Comparison of ENCODE assay signal across 23 mouse cellular contexts in genomic region chr10:11208670-11209069, GRCm38 (mm10). TPM values are rescaled to one million over a fixed set of nuclear protein-coding genes. Genes with fewer than 3 reads are reported as not detected.
DNase-seq lines count a peak whose midpoint lies in the region; ATAC-seq and TF ChIP-seq lines count a peak whose summit lies in the region.
"Had no signal": no experiment of that assay in that cellular context is flagged by ENCODE, and none has a peak within 500 bp of the region (broad histone marks: within the 10 kb centered on the region; RNA-seq: fewer than 3 reads in every experiment).

No protein-coding gene starts in this region.

- peak; percentile 4 for DNase-seq in G1E (ENCODE audit: low spot score)
- DNase-seq in liver, embryonic 14.5 days (ENCODE audit: low read depth in 3 of 3, low spot score in 3 of 3) = no peak
- DNase-seq in gastrocnemius, postnatal 4 days (ENCODE audit: low spot score in 2 of 2) = no peak
- no peak for DNase-seq in adrenal gland, postnatal 14 days
- DNase-seq in kidney, adult 9 months = no peak
- DNase-seq: adrenal gland, adult 2 months; adrenal gland, postnatal 36 days; cerebellum, adult 2 months; cerebellum, postnatal 10 days; embryo, embryonic 11 days; heart, postnatal 10 days; heart, postnatal 4 days had no signal

- no peak overlapping the region for H3K4me2 ChIP-seq in liver, embryonic 14.5 days (ENCODE audit: low read depth)
- H3K4me2 ChIP-seq: embryonic facial prominence, embryonic 15.5 days; hindbrain, embryonic 12.5 days had no signal

- H3K4me3 ChIP-seq in G1E (ENCODE audit: low read depth, low read length) = no peak overlapping the region
- no peak overlapping the region for H3K4me3 ChIP-seq in liver, embryonic 14.5 days (ENCODE audit: insufficient read depth in 1 of 2, low read depth in 2 of 2, low read length in 2 of 2)
- H3K4me3 ChIP-seq: embryonic facial prominence, embryonic 15.5 days; erythroblast, embryonic 14.5 days; forebrain, embryonic 10.5 days; heart, embryonic 10.5 days; hindbrain, embryonic 12.5 days had no signal

- H3K36me3 ChIP-seq in G1E (replicated peaks) = peaks cover 72% of the 10 kb centered on the region
- H3K36me3 ChIP-seq in liver, embryonic 14.5 days (replicated peaks; ENCODE audit: control insufficient read depth, insufficient read depth, low read depth) = peaks cover 11% of the 10 kb centered on the region

- H3K27me3 ChIP-seq in G1E (ENCODE audit: insufficient read depth, low read length) = no peaks in the 10 kb centered on the region
- H3K27me3 ChIP-seq in liver, embryonic 14.5 days (ENCODE audit: control insufficient read depth, insufficient read depth, low read length) = no peaks in the 10 kb centered on the region
- H3K27me3 ChIP-seq: embryonic facial prominence, embryonic 15.5 days; hindbrain, embryonic 12.5 days had no signal

- peaks cover 19% of the 10 kb centered on the region for H3K4me1 ChIP-seq in G1E (ENCODE audit: insufficient read depth, low read depth, low read length)
- H3K4me1 ChIP-seq in liver, embryonic 14.5 days (replicated peaks; ENCODE audit: control insufficient read depth in 2 of 2, insufficient read depth in 2 of 2, low read length in 1 of 2) = 0 out of 4 replicates have a peak, but pooled peaks cover 0 to 1% of the 10 kb centered on the region in 2 experiments
- H3K4me1 ChIP-seq: embryonic facial prominence, embryonic 15.5 days; forebrain, embryonic 10.5 days; heart, embryonic 10.5 days; hindbrain, embryonic 12.5 days had no signal

- no peak overlapping the region for H3K27ac ChIP-seq in liver, embryonic 14.5 days
- H3K27ac ChIP-seq: embryonic facial prominence, embryonic 15.5 days; forebrain, embryonic 10.5 days; heart, embryonic 10.5 days; hindbrain, embryonic 12.5 days had no signal

- no peak for TF ChIP-seq EP300 in liver, embryonic 14.5 days (IDR thresholded peaks at IDR 0.05; ENCODE audit: low read depth)

- no peak for TF ChIP-seq CTCF in G1E (IDR thresholded peaks at IDR 0.05; ENCODE audit: low read depth, low read length)
- no peak for TF ChIP-seq CTCF in liver, embryonic 14.5 days (IDR thresholded peaks at IDR 0.05; ENCODE audit: low read depth)

- ATAC-seq in G1E (ENCODE audit: extremely low read depth, insufficient number of reproducible peaks, low FRiP score, poor library complexity, severe bottlenecking) = peak; percentile 94
- peak; percentile 69 for ATAC-seq in common myeloid progenitor, adult 5-6 weeks (replicated peaks; ENCODE audit: low read depth, poor library complexity, severe bottlenecking)
- ATAC-seq in liver, embryonic 14.5 days (ENCODE audit: insufficient read depth) = peak; percentile 48; the same call in 1 of the 2 replicates
- ATAC-seq in megakaryocyte-erythroid progenitor cell, adult 5-6 weeks (replicated peaks; ENCODE audit: low FRiP score, low TSS enrichment, poor library complexity, severe bottlenecking) = peak; percentile 87
- ATAC-seq: CD4-positive, CD25-positive, alpha-beta regulatory T cell, adult 4 months; forebrain, embryonic 14.5 days; hindbrain, embryonic 16.5 days; inflammation-experienced regulatory T-cells, adult 6 months had no signal

- WGBS in liver, embryonic 14.5 days (ENCODE audit: insufficient replicate concordance) = 14% methylated on average over 1 of the region's 1 CpGs

- H3K9ac ChIP-seq in liver, embryonic 14.5 days (replicated peaks) = no peak overlapping the region
- H3K9ac ChIP-seq: embryonic facial prominence, embryonic 15.5 days; hindbrain, embryonic 12.5 days had no signal

- no peaks in the 10 kb centered on the region for H3K9me3 ChIP-seq in G1E (replicated peaks)
- H3K9me3 ChIP-seq in liver, embryonic 14.5 days (ENCODE audit: control insufficient read depth, low read length) = no peaks in the 10 kb centered on the region
- H3K9me3 ChIP-seq: embryonic facial prominence, embryonic 15.5 days; forebrain, embryonic 10.5 days; heart, embryonic 10.5 days; hindbrain, embryonic 12.5 days had no signal

RNA-seq across cellular contexts. Expression of gene Shprh, which starts 59.4 kb away (rescaled TPM):
- total RNA-seq in G1E (2014; fragmentation: Nextera tagmentation) (45.5 and 49.6 TPM in 2 replicates), G1E (2017) (39.4 and 39.7 TPM in 2 replicates)
- 3.6 and 5.4 TPM in 2 replicates for polyA plus RNA-seq in G1E (2012)
- total RNA-seq in common myeloid progenitor, adult 5-6 weeks (2017) = 25.9 and 28.8 TPM in 2 replicates
- 1.9 and 2.6 TPM in 2 replicates for polyA plus RNA-seq in liver, embryonic 14.5 days (2012; rRNA removed)
- 4.2 and 4.3 TPM in 2 replicates for polyA plus RNA-seq in liver, embryonic 14.5 days (2014; fragmentation: Nextera tagmentation; extraction: Ambion mirVana)
- total RNA-seq in megakaryocyte-erythroid progenitor cell, adult 5-6 weeks (2014; fragmentation: Nextera tagmentation) = 21.9 and 27.3 TPM in 2 replicates
- 18.0 and 25.3 TPM in 2 replicates for total RNA-seq in megakaryocyte-erythroid progenitor cell, adult 5-6 weeks (2017)
- total RNA-seq in gastrocnemius, postnatal 4 days (2021) = 10 to 100 TPM; 14.3 to 16.5 TPM
- total RNA-seq in adrenal gland, postnatal 14 days (2021) = 22.3 and 26.9 TPM in 2 replicates
